Mouse (Mus musculus) cerebellum, adult (tissue): ENCODE results near the gene Gmip.

Source experiments
- ATAC-seq: cut with Nextera tagmentation; 2 replicates; pipeline ENCODE4 v1.9.2; 2017; ENCODE audit warnings: mild to moderate bottlenecking, moderate library complexity, mixed read lengths; ENCODE audit not compliant: insufficient number of reproducible peaks, low FRiP score, low TSS enrichment

Gene Gmip

GRCm38 (mm10) chr8:69808094-69808863 is at the start of gene Gmip:
Gmip (plus strand) TSS chr8:69808679.
- no peak for ATAC-seq

GRCm38 (mm10) chr8:69761814-69762445 is 46.5 kb upstream of the Gmip start:
- ATAC-seq: no peak

DNA sequence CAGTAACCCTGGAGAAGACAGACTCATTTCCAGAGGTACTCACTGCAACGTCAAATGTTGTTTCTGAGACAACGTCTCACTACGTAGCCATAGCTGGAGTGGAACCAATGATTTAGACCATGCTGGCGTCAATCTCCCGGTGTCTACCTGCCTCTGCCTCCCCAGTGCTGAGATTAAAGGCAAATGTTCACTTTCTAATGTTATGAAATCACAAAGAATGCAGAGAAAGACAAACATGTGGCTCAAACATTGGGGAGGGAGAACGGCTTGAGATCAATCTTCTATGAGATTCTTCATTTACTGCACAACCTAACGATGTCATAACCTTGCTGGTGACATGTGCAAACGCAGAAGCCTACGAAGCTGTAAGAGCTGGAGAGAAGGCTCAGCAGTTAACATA is 37.3 kb upstream of the Gmip start:
- no peak for ATAC-seq

GRCm38 (mm10) chr8:69772106-69772505 is 36.4 kb upstream of the Gmip start:
- ATAC-seq: no peak

GRCm38 (mm10) chr8:69774503-69775148 is 33.9 kb upstream of the Gmip start, which contains the start of gene Gm20422:
Gm20422 (minus strand) TSS chr8:69774886.
- peak; percentile 100 for ATAC-seq

DNA sequence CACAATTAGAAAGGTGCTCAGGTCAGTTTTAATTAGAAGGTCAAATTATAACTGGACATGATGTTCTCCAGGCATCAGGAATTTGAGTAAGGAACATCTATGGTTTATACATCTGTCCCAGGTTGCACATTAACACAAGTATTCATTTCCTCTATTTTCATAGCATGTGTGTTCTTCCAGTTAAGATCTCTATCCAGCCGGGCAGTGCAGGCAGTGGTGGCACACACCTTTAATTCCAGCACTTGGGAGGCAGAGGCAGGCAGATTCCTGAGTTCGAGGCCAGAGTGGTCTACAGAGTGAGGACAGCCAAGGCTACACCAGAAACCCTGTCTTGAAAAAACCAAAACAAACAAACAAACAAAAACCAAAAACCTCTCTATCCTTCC is 33.3 kb upstream of the Gmip start:
- no peak for ATAC-seq

GRCm38 (mm10) chr8:69777111-69777510 is 31.4 kb upstream of the Gmip start:
- no peak for ATAC-seq

GRCm38 (mm10) chr8:69789105-69789504 is 19.4 kb upstream of the Gmip start:
- no peak for ATAC-seq

GRCm38 (mm10) chr8:69789731-69790130 is 18.7 kb upstream of the Gmip start:
- no peak for ATAC-seq

DNA sequence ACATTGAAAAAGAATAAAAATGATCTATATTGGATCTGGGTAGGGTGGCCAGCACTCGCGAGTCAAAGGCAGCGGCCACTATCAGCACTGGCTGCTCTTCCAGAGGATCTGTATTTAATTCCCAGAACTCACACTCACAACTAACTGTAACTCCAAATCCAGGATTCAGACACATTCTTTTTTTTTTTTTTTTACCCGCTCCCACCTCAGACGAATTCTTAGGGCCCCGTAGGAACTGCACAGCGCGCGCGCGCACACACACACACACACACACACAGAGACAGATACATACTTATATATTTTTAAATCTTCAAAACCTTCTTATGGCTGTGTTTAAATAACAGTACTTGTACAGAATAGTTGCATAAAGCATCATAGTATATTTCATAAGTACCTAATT is 18.1 kb upstream of the Gmip start:
- no peak for ATAC-seq

- ATAC-seq: peak; percentile 98
Observed at GRCm38 (mm10) chr8:69790773-69791367, 17.6 kb upstream of the Gmip start, which contains the start of the genes Atp13a1 and Zfp866. Atp13a1 (plus strand) TSS chr8:69791163. Zfp866 (minus strand) TSS chr8:69791178.

DNA sequence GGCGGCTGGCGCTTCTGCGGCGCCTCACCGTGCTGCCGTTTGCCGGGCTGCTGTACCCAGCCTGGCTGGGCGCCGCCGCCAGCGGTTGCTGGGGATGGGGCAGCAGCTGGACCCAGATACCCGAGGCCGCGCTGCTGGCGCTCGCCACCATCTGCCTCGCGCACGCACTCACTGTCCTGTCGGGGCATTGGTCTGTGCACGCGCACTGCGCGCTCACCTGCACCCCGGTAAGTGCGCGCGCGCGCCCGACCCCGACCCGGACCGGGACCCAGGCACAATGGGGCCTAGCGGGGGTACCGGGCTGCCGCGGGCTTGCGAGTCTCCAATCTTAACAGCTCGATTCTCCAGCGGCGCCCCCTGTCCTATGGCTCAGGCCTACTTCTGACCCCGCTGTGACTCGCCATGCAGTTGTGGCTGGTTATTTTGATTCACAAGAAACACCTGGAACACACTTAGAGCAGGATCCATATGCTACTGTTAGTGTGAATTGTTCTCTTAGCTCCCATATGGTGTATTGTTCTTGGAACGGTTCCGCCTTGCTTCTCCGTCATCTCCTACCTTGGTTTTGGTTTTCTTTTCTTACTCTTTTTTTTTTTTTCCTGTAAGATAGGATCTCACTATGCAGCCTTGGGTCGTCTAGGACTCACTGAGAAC is 16.9 kb upstream of the Gmip start:
- ATAC-seq: peak; percentile 46

GRCm38 (mm10) chr8:69793666-69794065 is 14.8 kb upstream of the Gmip start:
- no peak for ATAC-seq

- ATAC-seq: no peak
Observed at GRCm38 (mm10) chr8:69794096-69794495, 14.4 kb upstream of the Gmip start.

- no peak for ATAC-seq
Observed at GRCm38 (mm10) chr8:69794901-69795300, 13.6 kb upstream of the Gmip start.

DNA sequence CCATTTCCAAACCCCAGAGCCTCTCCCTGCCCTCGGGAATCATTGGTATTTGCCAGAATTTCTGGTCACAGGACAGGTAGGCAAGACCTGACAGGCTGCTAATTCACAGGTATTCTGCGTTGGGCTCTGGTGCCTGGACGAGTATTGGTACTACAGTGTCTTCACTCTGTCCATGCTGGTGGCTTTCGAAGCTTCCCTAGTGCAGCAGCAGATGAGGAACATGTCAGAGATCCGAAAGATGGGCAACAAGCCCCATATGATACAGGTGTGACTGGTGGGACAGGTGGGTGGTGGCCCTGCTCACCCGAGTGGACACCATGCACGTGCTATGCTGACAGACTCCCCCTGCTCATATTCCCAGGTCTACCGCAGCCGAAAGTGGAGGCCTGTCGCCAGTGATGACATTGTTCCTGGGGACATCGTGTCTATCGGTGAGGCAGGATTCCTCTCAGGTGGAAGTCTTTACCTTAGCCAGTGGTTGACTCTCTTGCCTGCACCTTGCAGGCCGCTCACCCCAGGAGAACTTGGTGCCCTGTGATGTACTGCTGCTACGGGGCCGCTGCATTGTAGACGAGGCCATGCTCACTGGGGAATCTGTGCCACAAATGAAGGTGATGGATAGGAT is 11.6 kb upstream of the Gmip start:
- no peak for ATAC-seq

DNA sequence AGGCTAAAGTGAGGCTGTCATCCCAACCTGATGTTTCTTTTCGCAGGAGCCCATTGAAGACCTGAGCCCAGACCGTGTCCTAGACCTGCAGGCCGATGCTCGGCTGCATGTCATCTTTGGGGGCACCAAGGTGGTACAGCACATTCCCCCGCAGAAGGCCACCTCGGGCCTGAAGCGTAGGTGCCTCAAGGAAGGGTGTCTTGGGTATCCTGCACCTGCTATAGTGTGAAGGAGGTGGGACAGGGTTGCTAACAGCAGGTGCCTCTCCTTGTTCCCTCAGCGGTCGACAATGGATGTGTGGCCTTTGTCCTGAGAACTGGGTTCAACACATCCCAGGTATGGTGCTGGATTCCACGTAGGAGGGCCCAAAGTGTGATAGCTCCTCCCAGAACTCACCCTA is 10.8 kb upstream of the Gmip start:
- ATAC-seq: no peak

- ATAC-seq: no peak
Observed at GRCm38 (mm10) chr8:69799261-69799660, 9.2 kb upstream of the Gmip start.

- no peak for ATAC-seq
Observed at GRCm38 (mm10) chr8:69799946-69800345, 8.5 kb upstream of the Gmip start.

DNA sequence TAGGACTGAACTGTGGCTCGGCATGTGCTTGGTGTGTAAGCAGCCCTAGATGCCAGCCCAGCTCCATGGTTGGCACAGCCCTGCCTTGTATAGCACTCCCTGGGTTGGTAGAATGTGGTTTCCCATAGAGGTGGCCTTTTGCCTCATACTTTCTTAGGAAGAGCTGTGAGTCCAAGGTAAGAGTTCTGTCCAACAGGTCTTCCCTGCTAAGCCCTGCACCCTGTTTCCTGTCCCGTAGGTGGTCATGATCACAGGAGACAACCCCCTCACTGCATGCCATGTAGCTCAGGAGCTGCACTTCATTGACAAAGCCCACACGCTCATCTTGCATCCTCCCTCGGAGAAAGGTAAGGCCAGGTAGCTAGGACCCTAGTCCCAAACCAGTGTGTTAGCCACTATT is 6.7 kb upstream of the Gmip start:
- no peak for ATAC-seq
